Mouse (Mus musculus) midbrain, embryonic 16.5 days (tissue): Measurements from ENCODE around the gene Cyb5r1. TPM values are rescaled to one million over a fixed set of nuclear protein-coding genes. Genes with fewer than 3 reads are reported as not detected.

Experiments
- ATAC-seq: fragments of 200-750 bp; cut with Nextera tagmentation; 2 replicates; pipeline ENCODE4 v1.8.0; 2017; ENCODE audit warnings: moderate TSS enrichment
- H3K27ac ChIP-seq: fragments of 300-500 bp; sonication (generic); 2 replicates; pipeline ENCODE4 v1.5.1; 2014; ENCODE audit warnings: mild to moderate bottlenecking, low read length, mixed read lengths
- H3K27me3 ChIP-seq: fragments of 300-500 bp; sonication (generic); 2 replicates; pipeline ENCODE4 v1.6.1; 2014; ENCODE audit warnings: low read depth, low read length, mixed read lengths; ENCODE audit not compliant: control insufficient read depth, insufficient read depth
- H3K36me3 ChIP-seq: fragments of 300-500 bp; sonication (generic); 2 replicates; pipeline ENCODE4 v1.6.1; 2014; ENCODE audit warnings: mild to moderate bottlenecking, low read length, moderate library complexity, mixed read lengths; ENCODE audit not compliant: control insufficient read depth, insufficient read depth
- H3K4me1 ChIP-seq: fragments of 300-500 bp; sonication (generic); 2 replicates; pipeline ENCODE4 v1.6.1; 2014; ENCODE audit warnings: mild to moderate bottlenecking, low read length, mixed read lengths; ENCODE audit not compliant: control insufficient read depth, insufficient read depth
- H3K4me2 ChIP-seq: fragments of 300-500 bp; sonication (generic); 2 replicates; pipeline ENCODE4 v1.6.1; 2014; ENCODE audit warnings: mild to moderate bottlenecking, low read length, mixed read lengths
- H3K4me3 ChIP-seq: fragments of 300-500 bp; sonication (generic); 2 replicates; pipeline ENCODE4 v1.5.1; 2014; ENCODE audit warnings: low read depth, mild to moderate bottlenecking, low read length, moderate library complexity, mixed read lengths
- H3K9ac ChIP-seq: fragments of 300-500 bp; sonication (generic); 2 replicates; pipeline ENCODE4 v1.6.1; 2014; ENCODE audit warnings: low read depth, low read length, mixed read lengths
- H3K9me3 ChIP-seq: fragments of 300-500 bp; sonication (generic); replicated peaks from 2 replicates; pipeline ENCODE4 v1.6.1; 2014; ENCODE audit warnings: mild to moderate bottlenecking, low read length, mixed read lengths; ENCODE audit not compliant: control insufficient read depth, poor library complexity, severe bottlenecking
- WGBS: fragments of 180-500 bp; shearing (Covaris S2); extraction: QIAGEN DNeasy Blood & Tissue Kit; methylation state at CpG from one replicate; pipeline ENCODE4 v1.1.7; 2014; 5-methylcytosine and 5-hydroxymethylcytosine counted together
- polyA plus RNA-seq: library from polyadenylated mRNA; unstranded; fragments of >200 nt; fragmentation: Nextera tagmentation; extraction: Ambion mirVana; gene quantifications from 2 replicates; pipeline ENCODE4 v1.2.1, GENCODE M21; 2015

The Cyb5r1 gene
- polyA plus RNA-seq, 1 experiment from 2014 or later: 11.4 TPM

DNA sequence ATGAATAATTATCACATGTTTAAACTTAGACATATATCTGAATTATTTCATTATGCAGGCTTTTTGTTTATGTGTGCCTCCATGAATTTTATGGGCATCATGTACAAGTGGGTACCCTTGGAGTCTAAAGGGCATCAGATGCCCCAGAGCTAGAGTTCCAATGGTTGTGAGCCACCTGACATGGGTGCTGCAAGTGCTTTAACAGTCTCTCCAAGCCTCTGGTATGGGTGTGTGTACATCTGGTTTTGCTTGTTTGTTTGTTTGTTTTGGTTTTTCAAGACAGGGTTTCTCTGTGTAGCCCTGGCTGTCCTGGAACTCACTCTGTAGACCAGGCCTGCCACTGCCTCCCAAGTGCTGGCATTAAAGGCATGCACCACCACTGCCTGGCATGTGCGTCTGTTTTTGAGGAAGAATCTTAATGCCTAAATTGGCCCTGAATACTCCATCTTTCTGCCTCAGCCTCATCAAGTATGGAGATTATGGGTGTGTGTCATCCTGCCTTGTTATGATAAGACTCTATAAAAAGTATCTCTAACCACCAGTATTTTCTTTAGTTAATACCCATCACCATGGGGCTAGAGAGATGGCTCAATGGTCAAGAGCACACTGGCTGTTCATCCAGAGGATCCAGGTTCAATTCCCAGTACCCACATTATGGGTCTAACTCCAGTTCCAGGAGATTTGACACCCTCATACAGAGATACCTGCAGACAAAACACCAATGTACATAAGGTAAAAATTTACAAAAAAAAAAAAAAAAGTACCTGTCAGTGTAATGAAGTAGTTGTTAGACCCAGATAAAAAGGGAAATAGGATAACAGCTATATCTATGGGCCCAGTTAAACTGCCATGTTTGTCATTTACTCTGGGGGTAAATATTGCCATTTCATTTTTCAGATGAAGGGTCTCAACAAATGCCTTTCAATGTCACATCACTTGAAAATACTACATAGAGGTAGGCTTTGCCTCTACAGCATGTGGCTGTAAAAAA lies 55.2 kb downstream of the Cyb5r1 start:
- ATAC-seq: no peak
- no peak overlapping the region for H3K4me3 ChIP-seq
- peaks cover 12% of the 10 kb centered on the region; the same call in 1 of the 2 replicates for H3K36me3 ChIP-seq
- peaks cover 8% of the 10 kb centered on the region for H3K4me1 ChIP-seq
- WGBS: 92% methylated on average over 1 of the region's 1 CpGs
- no peak overlapping the region for H3K4me2 ChIP-seq
- H3K9ac ChIP-seq: no peak overlapping the region
- H3K27me3 ChIP-seq: no peaks in the 10 kb centered on the region
- no peaks in the 10 kb centered on the region for H3K9me3 ChIP-seq
- no peak overlapping the region for H3K27ac ChIP-seq

Other genes with a start within 250 kb of the Cyb5r1 start
- 2.0 and 3.9 TPM in 2 replicates for gene Chil1, start 223.4 kb upstream of the Cyb5r1 start, polyA plus RNA-seq
- 0.18 TPM in 1 of 2 replicates, not detected in the other for gene Mybph, start 212.1 kb upstream of the Cyb5r1 start, polyA plus RNA-seq
- gene Adora1, start 170.1 kb upstream of the Cyb5r1 start, polyA plus RNA-seq: 18.0 and 26.6 TPM in 2 replicates
- gene Myog, start 115.6 kb upstream of the Cyb5r1 start, polyA plus RNA-seq: 0.13 and 0.14 TPM in 2 replicates
- gene Ppfia4, start 72.6 kb upstream of the Cyb5r1 start, polyA plus RNA-seq: 20.2 and 25.6 TPM in 2 replicates
- gene Tmem183a, start 43.6 kb upstream of the Cyb5r1 start, polyA plus RNA-seq: 155 and 159 TPM in 2 replicates
- not detected in 2 replicates for gene 4933406M09Rik, start 19.6 kb upstream of the Cyb5r1 start, polyA plus RNA-seq
- gene Adipor1, start 9.8 kb downstream of the Cyb5r1 start, polyA plus RNA-seq: 77.1 and 82.6 TPM in 2 replicates
- 37.6 and 37.9 TPM in 2 replicates for gene Klhl12, start 50.0 kb downstream of the Cyb5r1 start, polyA plus RNA-seq
- gene Rabif, start 89.1 kb downstream of the Cyb5r1 start, polyA plus RNA-seq: 73.3 and 78.5 TPM in 2 replicates
- gene Mgat4e, start 144.1 kb downstream of the Cyb5r1 start, polyA plus RNA-seq: not detected in 2 replicates
- gene Kdm5b, start 154.6 kb downstream of the Cyb5r1 start, polyA plus RNA-seq: 66.5 and 78.9 TPM in 2 replicates
- gene Syt2, start 241.1 kb downstream of the Cyb5r1 start, polyA plus RNA-seq: 2.3 and 4.1 TPM in 2 replicates